Mouse (Mus musculus) spleen, adult 2 months (tissue): ENCODE measurements at regions not wholly inside any gene's neighbourhood (a gene's known extent, or its start where the extent isn't known, plus 50 kb on each side); places are given as distances from the start of the nearest gene placed in this dataset.

Experiments used
- CTCF ChIP-seq: fragments of 200-500 bp; IDR thresholded peaks from 2 replicates; pipeline ENCODE4 v1.5.1; 2011; ENCODE audit warnings: mild to moderate bottlenecking, inconsistent platforms; ENCODE audit not compliant: insufficient read depth, insufficient read length, insufficient replicate concordance; ENCODE audit errors: extremely low read depth
- POLR2A ChIP-seq: fragments of 200-500 bp; IDR thresholded peaks from 2 replicates; pipeline ENCODE4 v1.6.1; 2011; ENCODE audit warnings: low read depth, low read length, inconsistent platforms

GRCm38 (mm10) chr3:54076461-54076860 lies 79.4 kb upstream of the Trpc4 start:
- TF ChIP-seq POLR2A, result no peak
- no peak for TF ChIP-seq CTCF
